Mouse (Mus musculus) CD4-positive, CD25-positive, alpha-beta regulatory T cell (primary cell): ENCODE results near the gene Ccdc142. TPM values are rescaled to one million over a fixed set of nuclear protein-coding genes. Genes with fewer than 3 reads are reported as not detected.

Experiments used
- polyA plus RNA-seq: library from polyadenylated mRNA; unstranded; fragments of 100-300 nt; shearing (Covaris generic); gene quantifications from one replicate; pipeline ENCODE4 v1.2.1, GENCODE M21; 2017

The Ccdc142 gene
- polyA plus RNA-seq, result 9.6 TPM

GRCm38 (mm10) chr6:83101316-83101687 lies at the start of gene Ccdc142, which contains the start of gene Gm42688:
Gene Ccdc142 (plus strand): TSS chr6:83101601.
Gene Gm42688 (plus strand): TSS chr6:83101617.

GRCm38 (mm10) chr6:83054074-83054851 lies 47.1 kb upstream of the Ccdc142 start, which contains the start of gene Aup1:
Gene Aup1 (plus strand): TSS chr6:83054521.

GRCm38 (mm10) chr6:83054871-83055431 lies 46.5 kb upstream of the Ccdc142 start, which contains the start of gene Htra2:
Gene Htra2 (minus strand): TSS chr6:83055273.

GRCm38 (mm10) chr6:83057790-83058189 lies 43.6 kb upstream of the Ccdc142 start, which contains the start of gene Dqx1:
Gene Dqx1 (plus strand): TSS chr6:83057844.

GRCm38 (mm10) chr6:83070247-83070310 lies 31.3 kb upstream of the Ccdc142 start, which contains the start of gene Tlx2:
Gene Tlx2 (minus strand): TSS chr6:83070293.

GRCm38 (mm10) chr6:83077630-83078323 lies 23.6 kb upstream of the Ccdc142 start, which contains the start of gene Pcgf1:
Gene Pcgf1 (plus strand): TSS chr6:83077869.

GRCm38 (mm10) chr6:83086121-83087035 lies 15.0 kb upstream of the Ccdc142 start, which contains the start of gene Lbx2:
Gene Lbx2 (plus strand): TSS chr6:83086367.

GRCm38 (mm10) chr6:83108762-83109668 lies 7.6 kb downstream of the Ccdc142 start, which contains the start of gene Mrpl53:
Gene Mrpl53 (plus strand): TSS chr6:83109040.

GRCm38 (mm10) chr6:83115011-83115671 lies 13.7 kb downstream of the Ccdc142 start, which contains the start of gene Mogs:
Gene Mogs (plus strand): TSS chr6:83115496.

GRCm38 (mm10) chr6:83120930-83121862 lies 19.8 kb downstream of the Ccdc142 start, which contains the start of gene Wbp1:
Gene Wbp1 (minus strand): TSS chr6:83121559.

GRCm38 (mm10) chr6:83125331-83125730 lies 23.9 kb downstream of the Ccdc142 start, which contains the start of gene Ino80b:
Gene Ino80b (minus strand): TSS chr6:83125431.

GRCm38 (mm10) chr6:83134951-83135513 lies 33.6 kb downstream of the Ccdc142 start, which contains the start of gene Rtkn:
Gene Rtkn (plus strand): TSS chr6:83135463.

GRCm38 (mm10) chr6:83156259-83156684 lies 54.9 kb downstream of the Ccdc142 start, which contains the start of the genes Wdr54 and 1700003E16Rik:
Gene Wdr54 (minus strand): TSS chr6:83156397.
Gene 1700003E16Rik (plus strand): TSS chr6:83156404.

Other genes starting within 250 kb of the Ccdc142 start
- gene Sema4f, start 161.8 kb upstream of the Ccdc142 start, polyA plus RNA-seq, result 5.8 TPM
- gene M1ap, start 154.7 kb upstream of the Ccdc142 start, polyA plus RNA-seq, result 0.60 TPM
- gene Dok1, start 68.1 kb upstream of the Ccdc142 start, polyA plus RNA-seq, result 46.0 TPM
- 0.32 TPM for gene Loxl3, start 67.4 kb upstream of the Ccdc142 start, polyA plus RNA-seq
- gene Aup1, start 47.1 kb upstream of the Ccdc142 start, polyA plus RNA-seq, result 474 TPM
- gene Htra2, start 46.3 kb upstream of the Ccdc142 start, polyA plus RNA-seq, result 68.6 TPM
- gene Dqx1, start 43.8 kb upstream of the Ccdc142 start, polyA plus RNA-seq, result 2.6 TPM
- 0.12 TPM for gene Tlx2, start 31.3 kb upstream of the Ccdc142 start, polyA plus RNA-seq
- gene Pcgf1, start 23.7 kb upstream of the Ccdc142 start, polyA plus RNA-seq, result 39.7 TPM
- gene Lbx2, start 15.2 kb upstream of the Ccdc142 start, polyA plus RNA-seq, result 0.22 TPM
- gene Gm42688, start within 50 bp of the Ccdc142 start, polyA plus RNA-seq, result 14.8 TPM
- 56.1 TPM for gene Mrpl53, start 7.4 kb downstream of the Ccdc142 start, polyA plus RNA-seq
- gene Mogs, start 13.9 kb downstream of the Ccdc142 start, polyA plus RNA-seq, result 129 TPM
- gene Wbp1, start 20.0 kb downstream of the Ccdc142 start, polyA plus RNA-seq, result 66.9 TPM
- gene Ino80b, start 23.8 kb downstream of the Ccdc142 start, polyA plus RNA-seq, result 50.5 TPM
- 0.84 TPM for gene Rtkn, start 33.9 kb downstream of the Ccdc142 start, polyA plus RNA-seq
- 0.57 TPM for gene Wdr54, start 54.8 kb downstream of the Ccdc142 start, polyA plus RNA-seq
- not detected for gene 1700003E16Rik, start 54.8 kb downstream of the Ccdc142 start, polyA plus RNA-seq
- gene Dctn1, start 64.3 kb downstream of the Ccdc142 start, polyA plus RNA-seq, result 83.8 TPM
- gene Slc4a5, start 118.2 kb downstream of the Ccdc142 start, polyA plus RNA-seq, result 0.39 TPM
- 72.1 TPM for gene Mthfd2, start 224.3 kb downstream of the Ccdc142 start, polyA plus RNA-seq
- gene Mob1a, start 224.4 kb downstream of the Ccdc142 start, polyA plus RNA-seq, result 160 TPM
- gene Bola3, start 247.5 kb downstream of the Ccdc142 start, polyA plus RNA-seq, result 102 TPM